Mouse (Mus musculus) E14TG2a.4 (cell line): ENCODE results near the gene Mcur1.

Experiments used
- H3K27me3 ChIP-seq: 2 replicates; pipeline ENCODE4 v1.6.1; 2014; ENCODE audit warnings: low read length, control low read depth; ENCODE audit not compliant: insufficient read depth
- H3K36me3 ChIP-seq: 2 replicates; pipeline ENCODE4 v1.6.1; 2014; ENCODE audit warnings: low read length, control low read depth; ENCODE audit not compliant: insufficient read depth
- H3K4me1 ChIP-seq: replicated peaks from 2 replicates; pipeline ENCODE4 v1.6.1; 2014; ENCODE audit warnings: low read depth, low read length, control low read depth
- H3K4me3 ChIP-seq: replicated peaks from 2 replicates; pipeline ENCODE4 v1.5.1; 2014; ENCODE audit warnings: mild to moderate bottlenecking, low read length
- H3K9me3 ChIP-seq: 2 replicates; pipeline ENCODE4 v1.6.1; 2014; ENCODE audit warnings: low read length, control low read depth
- CTCF ChIP-seq: conservative IDR thresholded peaks from 2 replicates; pipeline ENCODE4 v1.5.1; 2014; ENCODE audit warnings: low read length
- NANOG ChIP-seq: IDR thresholded peaks from 2 replicates; pipeline ENCODE4 v1.6.1; 2014; ENCODE audit warnings: borderline replicate concordance, low read length, mixed read lengths
- POU5F1 ChIP-seq: IDR thresholded peaks from 2 replicates; pipeline ENCODE4 v1.6.1; 2014; ENCODE audit warnings: low read length, borderline replicate concordance

Gene Mcur1

GRCm38 (mm10) chr13:43516931-43517330 is 43.1 kb downstream of the Mcur1 start:
- TF ChIP-seq CTCF (no peak), NANOG (no peak), POU5F1 (no peak)
- no peak overlapping the region for H3K4me3 ChIP-seq
- H3K27me3 ChIP-seq, result peaks cover 5% of the 10 kb centered on the region; the same call in 1 of the 2 replicates

GRCm38 (mm10) chr13:43516119-43516518 is 43.9 kb downstream of the Mcur1 start:
- Histone ChIP-seq H3K27me3 (peaks cover under 1% of the 10 kb centered on the region; the same call in 1 of the 2 replicates), H3K4me1 (peaks cover 20% of the 10 kb centered on the region), H3K9me3 (no peaks in the 10 kb centered on the region), H3K36me3 (no peaks in the 10 kb centered on the region), H3K4me3 (no peak overlapping the region)
- TF ChIP-seq CTCF, result no peak
- TF ChIP-seq POU5F1, result no peak
- no peak for TF ChIP-seq NANOG

More at GRCm38 (mm10) chr13:43516931-43517330, 43.1 kb downstream of the Mcur1 start:
- Histone ChIP-seq H3K4me1 (peaks cover 18% of the 10 kb centered on the region), H3K9me3 (no peaks in the 10 kb centered on the region), H3K36me3 (no peaks in the 10 kb centered on the region)

- peak overlapping the region; percentile 61 for H3K4me3 ChIP-seq
- no peaks in the 10 kb centered on the region for H3K36me3 ChIP-seq
- H3K27me3 ChIP-seq, result no peaks in the 10 kb centered on the region
- H3K4me1 ChIP-seq, result peaks cover 26% of the 10 kb centered on the region
- TF ChIP-seq NANOG (no peak), CTCF (no peak)
- H3K9me3 ChIP-seq, result no peaks in the 10 kb centered on the region
These were observed 45.0 kb downstream of the Mcur1 start for GRCm38 (mm10) chr13:43514950-43515358.

- H3K36me3 ChIP-seq, result no peaks in the 10 kb centered on the region
- H3K4me3 ChIP-seq, result no peak overlapping the region
- H3K27me3 ChIP-seq, result no peaks in the 10 kb centered on the region
- H3K4me1 ChIP-seq, result peaks cover 26% of the 10 kb centered on the region
- no peaks in the 10 kb centered on the region for H3K9me3 ChIP-seq
- TF ChIP-seq POU5F1, result no peak
- no peak for TF ChIP-seq CTCF
- TF ChIP-seq NANOG, result no peak
These were observed 47.3 kb downstream of the Mcur1 start for GRCm38 (mm10) chr13:43512736-43513135.

GRCm38 (mm10) chr13:43505798-43506197 is 54.2 kb downstream of the Mcur1 start:
- H3K9me3 ChIP-seq, result no peaks in the 10 kb centered on the region
- no peaks in the 10 kb centered on the region for H3K27me3 ChIP-seq
- H3K36me3 ChIP-seq, result no peaks in the 10 kb centered on the region
- TF ChIP-seq CTCF, result no peak
- no peak for TF ChIP-seq POU5F1
- no peak for TF ChIP-seq NANOG
- peaks cover 40% of the 10 kb centered on the region for H3K4me1 ChIP-seq
- H3K4me3 ChIP-seq, result no peak overlapping the region

- Histone ChIP-seq H3K9me3 (no peaks in the 10 kb centered on the region), H3K36me3 (no peaks in the 10 kb centered on the region), H3K27me3 (no peaks in the 10 kb centered on the region), H3K4me3 (peak overlapping the region; percentile 54), H3K4me1 (peaks cover 54% of the 10 kb centered on the region)
- TF ChIP-seq NANOG (no peak), CTCF (no peak), POU5F1 (no peak)
These were observed 56.6 kb downstream of the Mcur1 start for GRCm38 (mm10) chr13:43503395-43503850.

- Histone ChIP-seq H3K4me3 (no peak overlapping the region), H3K9me3 (peaks cover 6% of the 10 kb centered on the region), H3K4me1 (peaks cover 59% of the 10 kb centered on the region), H3K27me3 (no peaks in the 10 kb centered on the region), H3K36me3 (no peaks in the 10 kb centered on the region)
- TF ChIP-seq POU5F1 (no peak), NANOG (no peak), CTCF (no peak)
These were observed 58.4 kb downstream of the Mcur1 start for GRCm38 (mm10) chr13:43501601-43502000.

GRCm38 (mm10) chr13:43500483-43500850 is 59.5 kb downstream of the Mcur1 start:
- Histone ChIP-seq H3K36me3 (no peaks in the 10 kb centered on the region), H3K9me3 (peaks cover 6% of the 10 kb centered on the region), H3K4me3 (no peak overlapping the region), H3K27me3 (no peaks in the 10 kb centered on the region), H3K4me1 (peaks cover 62% of the 10 kb centered on the region)
- no peak for TF ChIP-seq NANOG
- no peak for TF ChIP-seq CTCF
- TF ChIP-seq POU5F1, result no peak
